In the genomic region with DNA sequence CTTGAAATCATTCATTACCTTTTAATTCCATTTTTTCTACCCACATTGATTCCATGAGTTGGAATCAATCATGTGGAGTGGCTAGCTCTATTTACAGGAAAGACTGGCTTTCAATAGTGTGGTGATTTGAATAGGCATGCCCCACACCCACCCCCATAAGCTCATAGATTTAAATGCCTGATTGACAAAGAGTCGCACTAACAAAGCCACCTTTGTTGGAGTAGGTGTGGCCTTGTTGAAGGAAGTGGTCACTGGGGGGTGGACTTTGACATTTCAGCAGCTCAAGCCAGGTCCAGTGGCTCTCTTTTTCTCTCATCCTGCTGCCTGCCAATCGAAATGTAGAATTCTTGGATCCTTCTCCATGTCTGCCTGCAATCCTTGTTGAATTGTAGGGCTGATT, we compare ENCODE assay signal across 23 mouse cellular contexts.
"Had no signal": no experiment of that assay in that cellular context is flagged by ENCODE, and none has a peak within 500 bp of the region (broad histone marks: within the 10 kb centered on the region; RNA-seq: fewer than 3 reads in every experiment).

No protein-coding gene starts in this region.

- H3K4me3 ChIP-seq: embryonic facial prominence, embryonic 10.5 days; embryonic facial prominence, embryonic 12.5 days; embryonic facial prominence, embryonic 13.5 days; embryonic facial prominence, embryonic 15.5 days; erythroblast, embryonic 14.5 days; forebrain, embryonic 10.5 days; forebrain, embryonic 12.5 days; forebrain, embryonic 13.5 days; forebrain, embryonic 15.5 days; heart, adult 2 months; heart, embryonic 10.5 days had no signal

- H3K27me3 ChIP-seq: embryonic facial prominence, embryonic 12.5 days; embryonic facial prominence, embryonic 13.5 days; embryonic facial prominence, embryonic 15.5 days; forebrain, embryonic 12.5 days; forebrain, embryonic 13.5 days; forebrain, embryonic 15.5 days had no signal

- H3K9ac ChIP-seq: embryonic facial prominence, embryonic 12.5 days; embryonic facial prominence, embryonic 13.5 days; embryonic facial prominence, embryonic 15.5 days; forebrain, embryonic 12.5 days; forebrain, embryonic 13.5 days; forebrain, embryonic 15.5 days; forebrain, postnatal 0 days had no signal

- H3K36me3 ChIP-seq: embryonic facial prominence, embryonic 10.5 days; embryonic facial prominence, embryonic 12.5 days; embryonic facial prominence, embryonic 13.5 days; embryonic facial prominence, embryonic 15.5 days; forebrain, embryonic 10.5 days; forebrain, embryonic 12.5 days; forebrain, embryonic 15.5 days; heart, embryonic 10.5 days had no signal

- H3K4me1 ChIP-seq: embryonic facial prominence, embryonic 10.5 days; embryonic facial prominence, embryonic 12.5 days; embryonic facial prominence, embryonic 13.5 days; embryonic facial prominence, embryonic 15.5 days; forebrain, embryonic 10.5 days; forebrain, embryonic 12.5 days; forebrain, embryonic 13.5 days; forebrain, embryonic 15.5 days; heart, embryonic 10.5 days had no signal

- H3K9me3 ChIP-seq: embryonic facial prominence, embryonic 10.5 days; embryonic facial prominence, embryonic 12.5 days; embryonic facial prominence, embryonic 13.5 days; embryonic facial prominence, embryonic 15.5 days; forebrain, embryonic 12.5 days; forebrain, embryonic 15.5 days; heart, embryonic 10.5 days had no signal

- H3K27ac ChIP-seq: embryonic facial prominence, embryonic 10.5 days; embryonic facial prominence, embryonic 12.5 days; embryonic facial prominence, embryonic 13.5 days; embryonic facial prominence, embryonic 15.5 days; forebrain, embryonic 10.5 days; forebrain, embryonic 12.5 days; forebrain, embryonic 13.5 days; forebrain, embryonic 15.5 days; heart, adult 2 months; heart, embryonic 10.5 days had no signal

- DNase-seq: cerebellum, adult 9-11 months; cerebellum, postnatal 10 days; cerebellum, postnatal 14 days; cerebellum, postnatal 25 days; cerebellum, postnatal 36 days; embryo, embryonic 11 days; forebrain, postnatal 0 days; gastrocnemius, postnatal 10 days; gastrocnemius, postnatal 14 days; gastrocnemius, postnatal 25 days; heart, adult 11 months; heart, adult 18-20 months; heart, adult 2 months had no signal
